Mouse (Mus musculus): ENCODE measurements at regions not wholly inside any gene's neighbourhood (a gene's known extent, or its start where the extent isn't known, plus 50 kb on each side); places are given as distances from the start of the nearest gene placed in this dataset.

GRCm38 (mm10) chr12:15964073-15964472 is 147.4 kb upstream of the Trib2 start:
- H3K9ac ChIP-seq, result no peak overlapping the region
- 83% methylated on average over 4 of the region's 4 CpGs for WGBS

GRCm38 (mm10) chr12:15961834-15962233 is 145.1 kb upstream of the Trib2 start:
- H3K4me1 ChIP-seq, result no peaks in the 10 kb centered on the region
- ATAC-seq (ENCODE audit: low FRiP score, low read depth), result no peak
- H3K4me3 ChIP-seq, result no peak overlapping the region
- no peak overlapping the region for H3K4me2 ChIP-seq (replicated peaks)
- no peaks in the 10 kb centered on the region for H3K9me3 ChIP-seq
- no peaks in the 10 kb centered on the region for H3K36me3 ChIP-seq
- WGBS, result 86% methylated on average over 2 of the region's 2 CpGs
- no peak overlapping the region for H3K9ac ChIP-seq
- no peaks in the 10 kb centered on the region for H3K27me3 ChIP-seq
- no peak overlapping the region for H3K27ac ChIP-seq

More at GRCm38 (mm10) chr12:15964073-15964472, 147.4 kb upstream of the Trib2 start:
- Histone ChIP-seq H3K27me3 (no peaks in the 10 kb centered on the region), H3K4me2 (replicated peaks) (no peak overlapping the region), H3K36me3 (no peaks in the 10 kb centered on the region), H3K27ac (no peak overlapping the region), H3K4me3 (no peak overlapping the region), H3K9me3 (no peaks in the 10 kb centered on the region), H3K4me1 (no peaks in the 10 kb centered on the region)
- no peak for ATAC-seq (ENCODE audit: low FRiP score, low read depth)

GRCm38 (mm10) chr12:15937443-15938237 is 120.9 kb upstream of the Trib2 start:
- 19% methylated on average over 8 of the region's 8 CpGs for WGBS
- peak overlapping the region; percentile 22; the same call in 1 of the 2 replicates for H3K27ac ChIP-seq

GRCm38 (mm10) chr12:15932067-15932466 is 115.3 kb upstream of the Trib2 start:
- WGBS, result 82% methylated on average over 4 of the region's 4 CpGs
- Histone ChIP-seq H3K36me3 (no peaks in the 10 kb centered on the region), H3K9ac (no peak overlapping the region), H3K27me3 (peaks cover 6% of the 10 kb centered on the region; the same call in 1 of the 2 replicates), H3K9me3 (no peaks in the 10 kb centered on the region), H3K4me3 (no peak overlapping the region), H3K4me1 (peaks cover 8% of the 10 kb centered on the region), H3K4me2 (replicated peaks) (no peak overlapping the region), H3K27ac (no peak overlapping the region)
- no peak for ATAC-seq (ENCODE audit: low FRiP score, low read depth)

More at GRCm38 (mm10) chr12:15937443-15938237, 120.9 kb upstream of the Trib2 start:
- ATAC-seq (ENCODE audit: low FRiP score, low read depth), result peak; percentile 90
- Histone ChIP-seq H3K4me2 (replicated peaks) (no peak overlapping the region), H3K27me3 (peaks cover 6% of the 10 kb centered on the region; the same call in 1 of the 2 replicates), H3K36me3 (no peaks in the 10 kb centered on the region), H3K4me1 (peaks cover 17% of the 10 kb centered on the region), H3K9ac (no peak overlapping the region), H3K9me3 (no peaks in the 10 kb centered on the region), H3K4me3 (no peak overlapping the region)

- 95% methylated on average over 4 of the region's 4 CpGs for WGBS
Measured at GRCm38 (mm10) chr12:15931535-15931934, 114.8 kb upstream of the Trib2 start.

GRCm38 (mm10) chr12:15930155-15930554 is 113.4 kb upstream of the Trib2 start:
- H3K4me2 ChIP-seq (replicated peaks), result no peak overlapping the region
- WGBS, result 91% methylated on average over 3 of the region's 3 CpGs
- H3K27ac ChIP-seq, result no peak overlapping the region
- no peaks in the 10 kb centered on the region for H3K36me3 ChIP-seq
- ATAC-seq (ENCODE audit: low FRiP score, low read depth), result no peak
- no peak overlapping the region for H3K4me3 ChIP-seq
- H3K4me1 ChIP-seq, result peaks cover 7% of the 10 kb centered on the region
- no peaks in the 10 kb centered on the region for H3K9me3 ChIP-seq
- H3K9ac ChIP-seq, result no peak overlapping the region
- H3K27me3 ChIP-seq, result peaks cover 4% of the 10 kb centered on the region; the same call in 1 of the 2 replicates

More at GRCm38 (mm10) chr12:15931535-15931934, 114.8 kb upstream of the Trib2 start:
- no peak overlapping the region for H3K9ac ChIP-seq
- no peak overlapping the region for H3K4me3 ChIP-seq
- no peaks in the 10 kb centered on the region for H3K36me3 ChIP-seq
- H3K27me3 ChIP-seq, result peaks cover 6% of the 10 kb centered on the region; the same call in 1 of the 2 replicates
- no peak overlapping the region for H3K27ac ChIP-seq
- no peaks in the 10 kb centered on the region for H3K9me3 ChIP-seq
- no peak overlapping the region for H3K4me2 ChIP-seq (replicated peaks)
- peaks cover 7% of the 10 kb centered on the region for H3K4me1 ChIP-seq
- ATAC-seq (ENCODE audit: low FRiP score, low read depth), result no peak

- ATAC-seq (ENCODE audit: low FRiP score, low read depth), result no peak
- Histone ChIP-seq H3K27ac (no peak overlapping the region), H3K4me1 (peaks cover 7% of the 10 kb centered on the region), H3K9ac (no peak overlapping the region), H3K4me3 (no peak overlapping the region), H3K36me3 (no peaks in the 10 kb centered on the region), H3K9me3 (no peaks in the 10 kb centered on the region), H3K27me3 (no peaks in the 10 kb centered on the region; the same call in 1 of the 2 replicates), H3K4me2 (replicated peaks) (no peak overlapping the region)
- 61% methylated on average over 1 of the region's 1 CpGs for WGBS
Measured at GRCm38 (mm10) chr12:15929541-15929940, 112.8 kb upstream of the Trib2 start.

GRCm38 (mm10) chr12:15918291-15918690 is 101.6 kb upstream of the Trib2 start:
- Histone ChIP-seq H3K9me3 (no peaks in the 10 kb centered on the region), H3K27ac (no peak overlapping the region), H3K27me3 (no peaks in the 10 kb centered on the region), H3K36me3 (no peaks in the 10 kb centered on the region), H3K4me1 (0 out of 2 replicates have a peak, but pooled peaks cover 3% of the 10 kb centered on the region), H3K9ac (no peak overlapping the region), H3K4me3 (no peak overlapping the region), H3K4me2 (replicated peaks) (no peak overlapping the region)
- peak; percentile 40; the same call in 1 of the 2 replicates for ATAC-seq (ENCODE audit: low FRiP score, low read depth)
- 64% methylated on average over 1 of the region's 1 CpGs for WGBS

- WGBS, result 94% methylated on average over 1 of the region's 1 CpGs
Measured at GRCm38 (mm10) chr12:15912959-15913358, 96.2 kb upstream of the Trib2 start.

GRCm38 (mm10) chr12:15912491-15912890 is 95.8 kb upstream of the Trib2 start:
- no peak overlapping the region for H3K4me2 ChIP-seq (replicated peaks)
- H3K9ac ChIP-seq, result no peak overlapping the region
- H3K4me1 ChIP-seq, result no peaks in the 10 kb centered on the region
- H3K36me3 ChIP-seq, result no peaks in the 10 kb centered on the region
- no peak for ATAC-seq (ENCODE audit: low FRiP score, low read depth)
- H3K9me3 ChIP-seq, result no peaks in the 10 kb centered on the region
- H3K27me3 ChIP-seq, result no peaks in the 10 kb centered on the region
- 79% methylated on average over 3 of the region's 3 CpGs for WGBS
- H3K4me3 ChIP-seq, result no peak overlapping the region
- no peak overlapping the region for H3K27ac ChIP-seq

More at GRCm38 (mm10) chr12:15912959-15913358, 96.2 kb upstream of the Trib2 start:
- no peak overlapping the region for H3K4me3 ChIP-seq
- H3K4me1 ChIP-seq, result no peaks in the 10 kb centered on the region
- no peak overlapping the region for H3K9ac ChIP-seq
- H3K27ac ChIP-seq, result no peak overlapping the region
- H3K4me2 ChIP-seq (replicated peaks), result no peak overlapping the region
- H3K9me3 ChIP-seq, result no peaks in the 10 kb centered on the region
- no peaks in the 10 kb centered on the region for H3K27me3 ChIP-seq
- H3K36me3 ChIP-seq, result no peaks in the 10 kb centered on the region
- no peak for ATAC-seq (ENCODE audit: low FRiP score, low read depth)

GRCm38 (mm10) chr12:15911254-15911991 is 94.7 kb upstream of the Trib2 start:
- 84% methylated on average over 1 of the region's 1 CpGs for WGBS
- no peak overlapping the region for H3K4me2 ChIP-seq (replicated peaks)
- ATAC-seq (ENCODE audit: low FRiP score, low read depth), result no peak

GRCm38 (mm10) chr12:15897539-15897938 is 80.8 kb upstream of the Trib2 start:
- no peak for ATAC-seq (ENCODE audit: low FRiP score, low read depth)
- Histone ChIP-seq H3K4me3 (no peak overlapping the region), H3K9me3 (no peaks in the 10 kb centered on the region), H3K4me2 (replicated peaks) (no peak overlapping the region), H3K27ac (no peak overlapping the region), H3K4me1 (peaks cover 6% of the 10 kb centered on the region), H3K36me3 (no peaks in the 10 kb centered on the region), H3K27me3 (no peaks in the 10 kb centered on the region), H3K9ac (no peak overlapping the region)
- 85% methylated on average over 2 of the region's 2 CpGs for WGBS

More at GRCm38 (mm10) chr12:15911254-15911991, 94.7 kb upstream of the Trib2 start:
- Histone ChIP-seq H3K9me3 (no peaks in the 10 kb centered on the region), H3K27ac (no peak overlapping the region), H3K36me3 (no peaks in the 10 kb centered on the region), H3K4me3 (no peak overlapping the region), H3K27me3 (no peaks in the 10 kb centered on the region), H3K4me1 (no peaks in the 10 kb centered on the region), H3K9ac (no peak overlapping the region)

Measured in limb, embryonic 13.5 days (tissue).